Mouse (Mus musculus) lung, embryonic 16.5 days (tissue): ENCODE results near the gene Unc93a2. TPM values are rescaled to one million over a fixed set of nuclear protein-coding genes. Genes with fewer than 3 reads are reported as not detected.
"Not testable (repeated sequence)": the region's sequence is repeated elsewhere in the genome, so short reads cannot be mapped to it uniquely, and the experiment has no call there.

Experiments
- ATAC-seq: fragments of 200-750 bp; cut with Nextera tagmentation; 2 replicates; pipeline ENCODE4 v1.8.0; 2017; ENCODE audit warnings: low read depth, mild to moderate bottlenecking, moderate library complexity
- H3K27ac ChIP-seq: fragments of 300-500 bp; sonication (generic); 2 replicates; pipeline ENCODE4 v1.5.1; 2014; ENCODE audit warnings: mild to moderate bottlenecking, control low read depth, low read length
- H3K27me3 ChIP-seq: fragments of 300-500 bp; sonication (generic); 2 replicates; pipeline ENCODE4 v1.6.1; 2014; ENCODE audit warnings: low read depth, low read length, mixed read lengths; ENCODE audit not compliant: control insufficient read depth, insufficient read depth
- H3K36me3 ChIP-seq: fragments of 300-500 bp; sonication (generic); 2 replicates; pipeline ENCODE4 v1.6.1; 2014; ENCODE audit warnings: low read length; ENCODE audit not compliant: control insufficient read depth, insufficient read depth
- H3K4me1 ChIP-seq: fragments of 300-500 bp; sonication (generic); replicated peaks from 2 replicates; pipeline ENCODE4 v1.6.1; 2014; ENCODE audit warnings: low read length, mixed read lengths; ENCODE audit not compliant: control insufficient read depth, insufficient read depth
- H3K4me2 ChIP-seq: fragments of 300-500 bp; sonication (generic); 2 replicates; pipeline ENCODE4 v1.6.1; 2014; ENCODE audit warnings: low read depth, low read length, control low read depth
- H3K4me3 ChIP-seq: fragments of 300-500 bp; sonication (generic); 2 replicates; pipeline ENCODE4 v1.5.1; 2014; ENCODE audit warnings: mild to moderate bottlenecking, low read length, control low read depth
- H3K9ac ChIP-seq: fragments of 300-500 bp; sonication (generic); 2 replicates; pipeline ENCODE4 v1.6.1; 2014; ENCODE audit warnings: low read length, control low read depth
- H3K9me3 ChIP-seq: fragments of 300-500 bp; sonication (generic); 2 replicates; pipeline ENCODE4 v1.6.1; 2016; ENCODE audit warnings: low read length; ENCODE audit not compliant: control insufficient read depth
- WGBS: fragments of 180-500 bp; shearing (Covaris S2); extraction: QIAGEN DNeasy Blood & Tissue Kit; methylation state at CpG from one replicate; pipeline ENCODE4 v1.1.7; 2014; 5-methylcytosine and 5-hydroxymethylcytosine counted together
- polyA plus RNA-seq: library from polyadenylated mRNA; unstranded; fragments of >200 nt; fragmentation: Nextera tagmentation; extraction: Ambion mirVana; gene quantifications from 2 replicates; pipeline ENCODE4 v1.2.1, GENCODE M21; 2015

The Unc93a2 gene
- polyA plus RNA-seq, 1 experiment from 2014 or later = not detected

GRCm38 (mm10) chr17:7396288-7396687 lies 11.0 kb upstream of the Unc93a2 start:
- H3K4me3 ChIP-seq, H3K27me3 ChIP-seq, H3K4me1 ChIP-seq, H3K27ac ChIP-seq, ATAC-seq, H3K4me2 ChIP-seq, H3K9me3 ChIP-seq, H3K36me3 ChIP-seq, H3K9ac ChIP-seq: not testable (repeated sequence)
- WGBS = no CpG with 5 or more reads among the region's 2 CpGs

- not testable (repeated sequence) for H3K4me1 ChIP-seq, H3K9me3 ChIP-seq, H3K4me2 ChIP-seq, H3K9ac ChIP-seq, H3K36me3 ChIP-seq, H3K27ac ChIP-seq, H3K4me3 ChIP-seq, ATAC-seq, H3K27me3 ChIP-seq
- WGBS = 83% methylated on average over 6 of the region's 8 CpGs
Measured at GRCm38 (mm10) chr17:7395671-7396070, 10.4 kb upstream of the Unc93a2 start.

- not testable (repeated sequence) for H3K4me1 ChIP-seq, H3K27ac ChIP-seq, ATAC-seq, H3K4me3 ChIP-seq, H3K27me3 ChIP-seq, H3K9me3 ChIP-seq, H3K9ac ChIP-seq, H3K36me3 ChIP-seq, H3K4me2 ChIP-seq
- 89% methylated on average over 7 of the region's 7 CpGs for WGBS
Measured at GRCm38 (mm10) chr17:7395116-7395515, 9.9 kb upstream of the Unc93a2 start.

- 63% methylated on average over 7 of the region's 7 CpGs for WGBS
- ATAC-seq, H3K27ac ChIP-seq, H3K4me3 ChIP-seq, H3K9me3 ChIP-seq, H3K4me1 ChIP-seq, H3K4me2 ChIP-seq, H3K27me3 ChIP-seq, H3K36me3 ChIP-seq, H3K9ac ChIP-seq: not testable (repeated sequence)
Measured at GRCm38 (mm10) chr17:7389898-7390297, 4.6 kb upstream of the Unc93a2 start.

GRCm38 (mm10) chr17:7388958-7389356 lies 3.7 kb upstream of the Unc93a2 start:
- H3K4me2 ChIP-seq, H3K9me3 ChIP-seq, ATAC-seq, H3K27me3 ChIP-seq, H3K36me3 ChIP-seq, H3K27ac ChIP-seq, H3K4me1 ChIP-seq, H3K4me3 ChIP-seq, H3K9ac ChIP-seq: not testable (repeated sequence)
- 67% methylated on average over 6 of the region's 8 CpGs for WGBS

- H3K4me3 ChIP-seq, H3K27ac ChIP-seq, H3K4me2 ChIP-seq, H3K9me3 ChIP-seq, H3K9ac ChIP-seq, H3K36me3 ChIP-seq, H3K4me1 ChIP-seq, ATAC-seq, H3K27me3 ChIP-seq: not testable (repeated sequence)
- WGBS = no CpG with 5 or more reads among the region's 2 CpGs
Measured at GRCm38 (mm10) chr17:7388341-7388957, 3.2 kb upstream of the Unc93a2 start.

- not testable (repeated sequence) for H3K4me3 ChIP-seq, ATAC-seq, H3K4me1 ChIP-seq, H3K9ac ChIP-seq, H3K27me3 ChIP-seq, H3K9me3 ChIP-seq, H3K36me3 ChIP-seq, H3K27ac ChIP-seq, H3K4me2 ChIP-seq
- 71% methylated on average over 8 of the region's 8 CpGs for WGBS
Measured at GRCm38 (mm10) chr17:7386016-7386415, 752 bp upstream of the Unc93a2 start.

- 76% methylated on average over 10 of the region's 13 CpGs for WGBS
- H3K4me3 ChIP-seq, H3K9ac ChIP-seq, H3K36me3 ChIP-seq, H3K4me2 ChIP-seq, H3K4me1 ChIP-seq, ATAC-seq, H3K27me3 ChIP-seq, H3K9me3 ChIP-seq, H3K27ac ChIP-seq: not testable (repeated sequence)
Measured at GRCm38 (mm10) chr17:7383167-7384143, 1.8 kb downstream of the Unc93a2 start.

GRCm38 (mm10) chr17:7382711-7383110 lies 2.6 kb downstream of the Unc93a2 start:
- not testable (repeated sequence) for H3K9ac ChIP-seq, H3K36me3 ChIP-seq, H3K9me3 ChIP-seq, H3K4me2 ChIP-seq, ATAC-seq, H3K27ac ChIP-seq, H3K4me3 ChIP-seq, H3K4me1 ChIP-seq, H3K27me3 ChIP-seq
- 86% methylated on average over 1 of the region's 3 CpGs for WGBS
